18 mouse cellular contexts compared by ENCODE assay signal in genomic region chrX:104017196-104017595, GRCm38 (mm10). TPM values are rescaled to one million over a fixed set of nuclear protein-coding genes. Genes with fewer than 3 reads are reported as not detected.
DNase-seq lines count a peak whose midpoint lies in the region; ATAC-seq and TF ChIP-seq lines count a peak whose summit lies in the region.
"Had no signal": no experiment of that assay in that cellular context is flagged by ENCODE, and none has a peak within 500 bp of the region (broad histone marks: within the 10 kb centered on the region; RNA-seq: fewer than 3 reads in every experiment).

No protein-coding gene starts in this region.

- no peak overlapping the region for H3K4me3 ChIP-seq in embryonic facial prominence, embryonic 14.5 days (ENCODE audit: low read depth, low read length)
- H3K4me3 ChIP-seq in embryonic facial prominence, embryonic 10.5 days: no peak overlapping the region
- H3K4me3 ChIP-seq in testis, adult 2 months (ENCODE audit: control insufficient read depth, low read depth, low read length): no peak overlapping the region
- H3K4me3 ChIP-seq in lung, embryonic 15.5 days: no peak overlapping the region
- H3K4me3 ChIP-seq: embryonic facial prominence, embryonic 12.5 days; hindbrain, embryonic 12.5 days; layer of hippocampus, adult 2 months; limb, embryonic 15.5 days; midbrain, embryonic 12.5 days had no signal

- H3K36me3 ChIP-seq in embryonic facial prominence, embryonic 14.5 days (ENCODE audit: control insufficient read depth, insufficient read depth, low read length): no peaks in the 10 kb centered on the region
- H3K36me3 ChIP-seq in embryonic facial prominence, embryonic 10.5 days (replicated peaks): no peaks in the 10 kb centered on the region
- H3K36me3 ChIP-seq in testis, adult 2 months (ENCODE audit: control insufficient read depth, insufficient read depth, low read length): no peaks in the 10 kb centered on the region
- H3K36me3 ChIP-seq in lung, embryonic 15.5 days: no peaks in the 10 kb centered on the region
- H3K36me3 ChIP-seq: embryonic facial prominence, embryonic 12.5 days; hindbrain, embryonic 12.5 days; limb, embryonic 15.5 days; midbrain, embryonic 12.5 days had no signal

- H3K4me2 ChIP-seq in embryonic facial prominence, embryonic 14.5 days (ENCODE audit: low read depth, low read length): no peak overlapping the region
- no peak overlapping the region for H3K4me2 ChIP-seq in lung, embryonic 15.5 days
- H3K4me2 ChIP-seq: embryonic facial prominence, embryonic 12.5 days; hindbrain, embryonic 12.5 days; limb, embryonic 15.5 days; midbrain, embryonic 12.5 days had no signal

- WGBS in embryonic facial prominence, embryonic 14.5 days: 68% methylated on average over 1 of the region's 1 CpGs
- 70% methylated on average over 1 of the region's 1 CpGs for WGBS in embryonic facial prominence, embryonic 10.5 days
- whole genome bisulfite sequencing in lung, embryonic 15.5 days: 40% methylated on average over 1 of the region's 1 CpGs

- TF ChIP-seq CTCF in testis, adult 2 months (IDR thresholded peaks at IDR 0.05; ENCODE audit: control insufficient read depth, insufficient read depth, insufficient replicate concordance, low read depth, low read length): no peak

- no peaks in the 10 kb centered on the region for H3K4me1 ChIP-seq in embryonic facial prominence, embryonic 14.5 days (ENCODE audit: control insufficient read depth, insufficient read depth, low read length)
- peaks cover 3% of the 10 kb centered on the region; the same call in 1 of the 2 replicates for H3K4me1 ChIP-seq in embryonic facial prominence, embryonic 10.5 days
- no peaks in the 10 kb centered on the region for H3K4me1 ChIP-seq in testis, adult 2 months (ENCODE audit: control insufficient read depth, insufficient read depth, low read length)
- 0 out of 2 replicates have a peak, but pooled peaks cover 6% of the 10 kb centered on the region for H3K4me1 ChIP-seq in lung, embryonic 15.5 days
- H3K4me1 ChIP-seq: embryonic facial prominence, embryonic 12.5 days; hindbrain, embryonic 12.5 days; limb, embryonic 15.5 days; midbrain, embryonic 12.5 days had no signal

- no peak overlapping the region for H3K9ac ChIP-seq in embryonic facial prominence, embryonic 14.5 days (ENCODE audit: low read depth, low read length)
- H3K9ac ChIP-seq in lung, embryonic 15.5 days: no peak overlapping the region
- H3K9ac ChIP-seq: embryonic facial prominence, embryonic 12.5 days; hindbrain, embryonic 12.5 days; limb, embryonic 15.5 days; liver, postnatal 0 days; midbrain, embryonic 12.5 days had no signal

- H3K9me3 ChIP-seq in embryonic facial prominence, embryonic 14.5 days (ENCODE audit: control insufficient read depth, low read length): no peaks in the 10 kb centered on the region
- no peaks in the 10 kb centered on the region for H3K9me3 ChIP-seq in embryonic facial prominence, embryonic 10.5 days
- no peaks in the 10 kb centered on the region for H3K9me3 ChIP-seq in lung, embryonic 15.5 days
- H3K9me3 ChIP-seq: embryonic facial prominence, embryonic 12.5 days; hindbrain, embryonic 12.5 days; limb, embryonic 15.5 days; midbrain, embryonic 12.5 days had no signal

- TF ChIP-seq POLR2A in testis, adult 2 months (IDR thresholded peaks at IDR 0.05; ENCODE audit: control insufficient read depth, low read depth, low read length): no peak

- no peak overlapping the region for H3K27ac ChIP-seq in embryonic facial prominence, embryonic 14.5 days (replicated peaks; ENCODE audit: low read depth, low read length)
- no peak overlapping the region for H3K27ac ChIP-seq in embryonic facial prominence, embryonic 10.5 days (replicated peaks)
- H3K27ac ChIP-seq in testis, adult 2 months (ENCODE audit: control insufficient read depth, insufficient read depth, low read depth, low read length): peak overlapping the region; percentile 74
- H3K27ac ChIP-seq in lung, embryonic 15.5 days: peak overlapping the region; percentile 33; the same call in 1 of the 2 replicates
- H3K27ac ChIP-seq: embryonic facial prominence, embryonic 12.5 days; hindbrain, embryonic 12.5 days; layer of hippocampus, adult 2 months; limb, embryonic 15.5 days; midbrain, embryonic 12.5 days had no signal

- peaks cover 6% of the 10 kb centered on the region; the same call in 1 of the 2 replicates for H3K27me3 ChIP-seq in embryonic facial prominence, embryonic 14.5 days (replicated peaks; ENCODE audit: control insufficient read depth, insufficient read depth, low read length)
- peaks cover 91% of the 10 kb centered on the region for H3K27me3 ChIP-seq in embryonic facial prominence, embryonic 10.5 days (replicated peaks; ENCODE audit: low read depth, poor library complexity, severe bottlenecking)
- no peaks in the 10 kb centered on the region for H3K27me3 ChIP-seq in testis, adult 2 months (ENCODE audit: control insufficient read depth, insufficient read depth, low read length)
- H3K27me3 ChIP-seq in lung, embryonic 15.5 days: 0 out of 2 replicates have a peak, but pooled peaks cover 3% of the 10 kb centered on the region

- peak; percentile 2 for DNase-seq in embryonic facial prominence, embryonic 14.5 days (ENCODE audit: low spot score)
- no peak for DNase-seq in embryonic facial prominence, embryonic 10.5 days (ENCODE audit: low spot score)
- no peak for DNase-seq in testis, postnatal 10 days (ENCODE audit: low spot score)
- peak; percentile 46 for DNase-seq in testis, postnatal 14 days (ENCODE audit: low spot score)
- no peak for DNase-seq in thymus, postnatal 25 days
- DNase-seq in layer of hippocampus, adult 18-20 months (ENCODE audit: low spot score in 2 of 2): no peak
- DNase-seq: cerebellum, adult 11 months; gastrocnemius, postnatal 10 days; liver, postnatal 0 days; thymus, adult 18-20 months had no signal

- no peak for ATAC-seq in embryonic facial prominence, embryonic 14.5 days (ENCODE audit: low read depth)
- ATAC-seq in lung, embryonic 15.5 days (ENCODE audit: borderline replicate concordance, extremely low read depth, low FRiP score, low TSS enrichment): no peak
- ATAC-seq: inflammation-experienced regulatory T-cells, adult 6 months; liver, postnatal 0 days had no signal

RNA-seq across cellular contexts. Expression of gene Rlim, which starts 36.1 kb away (rescaled TPM):
- 30.6 and 34.7 TPM in 2 replicates for polyA plus RNA-seq in embryonic facial prominence, embryonic 14.5 days (2014; fragmentation: Nextera tagmentation; extraction: Ambion mirVana)
- 43.0 and 43.4 TPM in 2 replicates for polyA plus RNA-seq in embryonic facial prominence, embryonic 10.5 days (2016; fragmentation: Nextera tagmentation; extraction: Ambion mirVana)
- 5.0 and 7.1 TPM in 2 replicates for polyA plus RNA-seq in testis, adult 2 months (2012; rRNA removed)
- 40.6 and 43.5 TPM in 2 replicates for polyA plus RNA-seq in lung, embryonic 15.5 days (2015; fragmentation: Nextera tagmentation; extraction: Ambion mirVana)
- total RNA-seq in layer of hippocampus, adult 18-20 months (2021): 10 to 100 TPM; 48.6 to 55.2 TPM

Comparison
In these comparisons a context has a peak if more than half of its experiments do, and no peak if none do; other contexts are left out.
1. DNase-seq: peak in embryonic facial prominence, embryonic 14.5 days (single experiment) and testis, postnatal 14 days (single experiment); none in embryonic facial prominence, embryonic 10.5 days (single experiment), testis, postnatal 10 days (single experiment), thymus, postnatal 25 days (single experiment) and layer of hippocampus, adult 18-20 months (0 of 2).
2. H3K27ac ChIP-seq: peak in testis, adult 2 months (single experiment) and lung, embryonic 15.5 days (single experiment); none in embryonic facial prominence, embryonic 14.5 days (single experiment) and embryonic facial prominence, embryonic 10.5 days (single experiment).